ENCODE assay signal across 22 mouse cellular contexts in the genomic region with DNA sequence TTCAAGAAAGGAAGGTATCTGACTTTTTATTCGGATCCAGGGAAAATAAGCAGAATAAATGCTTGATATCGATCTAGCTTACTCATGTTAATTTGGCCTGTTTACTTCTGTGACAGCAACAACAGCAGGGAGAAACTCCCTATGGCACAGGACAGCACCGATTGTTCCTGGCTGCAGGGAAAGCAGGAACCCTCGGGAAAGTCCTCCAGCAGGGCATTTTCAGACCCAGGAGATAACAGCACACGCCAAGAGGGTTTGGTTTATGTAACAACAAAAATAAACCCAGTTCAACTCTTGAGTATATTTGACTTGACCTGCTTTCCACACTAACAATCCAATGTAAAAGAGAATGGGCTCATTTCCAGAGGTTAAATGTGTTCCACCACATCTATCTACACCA.
DNase-seq lines count a peak whose midpoint lies in the region; ATAC-seq and TF ChIP-seq lines count a peak whose summit lies in the region.
"Had no signal": no experiment of that assay in that cellular context is flagged by ENCODE, and none has a peak within 500 bp of the region (broad histone marks: within the 10 kb centered on the region; RNA-seq: fewer than 3 reads in every experiment).

No protein-coding gene starts in this region.

- no peak overlapping the region for H3K27ac ChIP-seq in liver, adult 2 months (replicated peaks; ENCODE audit: insufficient read depth, low read depth, low read length)
- H3K27ac ChIP-seq in liver, embryonic 12.5 days = no peak overlapping the region
- no peak overlapping the region for H3K27ac ChIP-seq in forebrain, postnatal 0 days (ENCODE audit: low read depth, low read length)
- H3K27ac ChIP-seq: embryonic facial prominence, embryonic 10.5 days; embryonic facial prominence, embryonic 12.5 days; forebrain, embryonic 13.5 days; forebrain, embryonic 15.5 days had no signal

- no peaks in the 10 kb centered on the region for H3K27me3 ChIP-seq in liver, adult 2 months (ENCODE audit: control insufficient read depth, insufficient read depth, low read length)
- no peaks in the 10 kb centered on the region for H3K27me3 ChIP-seq in liver, embryonic 12.5 days (replicated peaks)
- no peaks in the 10 kb centered on the region for H3K27me3 ChIP-seq in forebrain, postnatal 0 days (ENCODE audit: insufficient read depth, low read length)
- H3K27me3 ChIP-seq: CH12.LX; embryonic facial prominence, embryonic 12.5 days; forebrain, embryonic 13.5 days; forebrain, embryonic 15.5 days; Patski had no signal

- H3K9ac ChIP-seq in liver, adult 2 months (ENCODE audit: low read depth, low read length) = no peak overlapping the region
- H3K9ac ChIP-seq in liver, embryonic 12.5 days = no peak overlapping the region
- H3K9ac ChIP-seq in forebrain, postnatal 0 days = no peak overlapping the region
- H3K9ac ChIP-seq: embryonic facial prominence, embryonic 12.5 days; forebrain, embryonic 13.5 days; forebrain, embryonic 15.5 days had no signal

- ATAC-seq in cerebellum, adult (ENCODE audit: insufficient number of reproducible peaks, low FRiP score, low TSS enrichment) = peak; percentile 75
- ATAC-seq in liver, embryonic 12.5 days = no peak
- ATAC-seq in forebrain, postnatal 0 days = no peak
- ATAC-seq: forebrain, embryonic 13.5 days; forebrain, embryonic 15.5 days; Patski had no signal

- no peak for TF ChIP-seq POLR2A in liver, adult 2 months (IDR thresholded peaks at IDR 0.05; ENCODE audit: extremely low read depth, insufficient read depth, low read length)

- no peaks in the 10 kb centered on the region; the same call in 1 of the 2 replicates for H3K9me3 ChIP-seq in liver, embryonic 12.5 days (replicated peaks)
- no peaks in the 10 kb centered on the region for H3K9me3 ChIP-seq in forebrain, postnatal 0 days (ENCODE audit: low read length)
- H3K9me3 ChIP-seq: embryonic facial prominence, embryonic 12.5 days; forebrain, embryonic 13.5 days; forebrain, embryonic 15.5 days; G1E had no signal

- peaks cover 4% of the 10 kb centered on the region for H3K79me2 ChIP-seq in liver, adult 2 months (ENCODE audit: control insufficient read depth, insufficient read depth, low read length)

- TF ChIP-seq CTCF in liver, adult 2 months (IDR thresholded peaks at IDR 0.05; ENCODE audit: low read depth, low read length) = no peak
- no peak for TF ChIP-seq CTCF in forebrain, postnatal 0 days (IDR thresholded peaks at IDR 0.05; ENCODE audit: low read depth)

- WGBS in liver, adult 2 months = 34% methylated on average over 5 of the region's 5 CpGs
- WGBS in liver, embryonic 12.5 days (ENCODE audit: insufficient replicate concordance) = 64% methylated on average over 5 of the region's 5 CpGs
- 72% methylated on average over 5 of the region's 5 CpGs for WGBS in forebrain, postnatal 0 days

- H3K4me1 ChIP-seq in liver, adult 2 months (ENCODE audit: control insufficient read depth, insufficient read depth, low read length) = peaks cover 3% of the 10 kb centered on the region; the same call in 1 of the 2 replicates
- H3K4me1 ChIP-seq in liver, embryonic 12.5 days = 0 out of 2 replicates have a peak, but pooled peaks cover 4% of the 10 kb centered on the region
- no peaks in the 10 kb centered on the region for H3K4me1 ChIP-seq in forebrain, postnatal 0 days (ENCODE audit: insufficient read depth)
- H3K4me1 ChIP-seq: embryonic facial prominence, embryonic 10.5 days; embryonic facial prominence, embryonic 12.5 days; forebrain, embryonic 13.5 days; forebrain, embryonic 15.5 days had no signal

- H3K36me3 ChIP-seq in liver, adult 2 months (ENCODE audit: control insufficient read depth, insufficient read depth, low read length) = no peaks in the 10 kb centered on the region; the same call in none of the 2 replicates
- H3K36me3 ChIP-seq in liver, embryonic 12.5 days = peaks cover 19% of the 10 kb centered on the region
- H3K36me3 ChIP-seq in forebrain, postnatal 0 days (ENCODE audit: insufficient read depth) = 0 out of 2 replicates have a peak, but pooled peaks cover 3% of the 10 kb centered on the region
- H3K36me3 ChIP-seq: forebrain, embryonic 15.5 days had no signal

- DNase-seq in cerebellum, postnatal 25 days = no peak
- DNase-seq in cerebellum, adult 9-10 months = peak; percentile 27
- DNase-seq in cerebellum, postnatal 10 days = no peak
- peak; percentile 49 for DNase-seq in liver, adult 2 months (ENCODE audit: extremely low read depth, low read depth, low spot score)
- DNase-seq in adipocyte (ENCODE audit: low spot score) = peak; percentile 2
- DNase-seq in forebrain, postnatal 0 days = no peak
- DNase-seq: adrenal gland, adult 2 months; adrenal gland, postnatal 10 days; adrenal gland, postnatal 25 days; B cell, adult 2 months; cerebellum, adult 11 months; cerebellum, adult 8-10 months; cerebellum, postnatal 36 days had no signal

- H3K4me2 ChIP-seq in liver, embryonic 12.5 days = no peak overlapping the region
- H3K4me2 ChIP-seq in forebrain, postnatal 0 days (ENCODE audit: low read depth) = no peak overlapping the region
- H3K4me2 ChIP-seq: embryonic facial prominence, embryonic 12.5 days; forebrain, embryonic 13.5 days; forebrain, embryonic 15.5 days had no signal

- H3K4me3 ChIP-seq in liver, adult 2 months (ENCODE audit: insufficient read depth, low read depth, low read length) = no peak overlapping the region
- no peak overlapping the region for H3K4me3 ChIP-seq in liver, embryonic 12.5 days
- no peak overlapping the region for H3K4me3 ChIP-seq in forebrain, postnatal 0 days (ENCODE audit: low read depth, low read length)
- H3K4me3 ChIP-seq: embryonic facial prominence, embryonic 10.5 days; embryonic facial prominence, embryonic 12.5 days; forebrain, embryonic 13.5 days; forebrain, embryonic 15.5 days had no signal

Comparison
In these comparisons a context has a peak if more than half of its experiments do, and no peak if none do; other contexts are left out.
1. DNase-seq: peak in cerebellum, adult 9-10 months (single experiment), liver, adult 2 months (single experiment) and adipocyte (single experiment); none in cerebellum, postnatal 25 days (0 of 2), cerebellum, postnatal 10 days (0 of 2) and forebrain, postnatal 0 days (single experiment).